Mouse (Mus musculus) neural tube, embryonic 11.5 days (tissue): ENCODE measurements around the gene Gm17655. TPM values are rescaled to one million over a fixed set of nuclear protein-coding genes. Genes with fewer than 3 reads are reported as not detected.

Experiments
- ATAC-seq: fragments of 200-750 bp; cut with Nextera tagmentation; 2 replicates; pipeline ENCODE4 v1.8.0; 2017; ENCODE audit warnings: moderate number of reproducible peaks, mild to moderate bottlenecking, moderate TSS enrichment, moderate library complexity; ENCODE audit not compliant: insufficient read depth, low FRiP score, low TSS enrichment
- DNase-seq: peaks from one replicate; pipeline ENCODE4 v3.0.0-alpha.2; 2015; ENCODE audit warnings: low spot score
- H3K27ac ChIP-seq: fragments of 300-500 bp; sonication (generic); 2 replicates; pipeline ENCODE4 v1.5.1; 2014; ENCODE audit warnings: low read depth, mild to moderate bottlenecking, low read length
- H3K27me3 ChIP-seq: fragments of 300-500 bp; sonication (generic); 2 replicates; pipeline ENCODE4 v1.6.1; 2014; ENCODE audit warnings: mild to moderate bottlenecking, low read length, mixed read lengths; ENCODE audit not compliant: control insufficient read depth, insufficient read depth
- H3K36me3 ChIP-seq: fragments of 300-500 bp; sonication (generic); 2 replicates; pipeline ENCODE4 v1.6.1; 2014; ENCODE audit warnings: mild to moderate bottlenecking, low read length, moderate library complexity, mixed read lengths; ENCODE audit not compliant: control insufficient read depth, insufficient read depth
- H3K4me1 ChIP-seq: fragments of 300-500 bp; sonication (generic); 2 replicates; pipeline ENCODE4 v1.6.1; 2014; ENCODE audit warnings: low read length, mixed read lengths; ENCODE audit not compliant: control insufficient read depth, insufficient read depth
- H3K4me2 ChIP-seq: fragments of 300-500 bp; sonication (generic); 2 replicates; pipeline ENCODE4 v1.6.1; 2014; ENCODE audit warnings: low read depth, mild to moderate bottlenecking, moderate library complexity
- H3K4me3 ChIP-seq: fragments of 300-500 bp; sonication (generic); 2 replicates; pipeline ENCODE4 v1.5.1; 2014; ENCODE audit warnings: low read depth, low read length
- H3K9ac ChIP-seq: fragments of 300-500 bp; sonication (generic); 2 replicates; pipeline ENCODE4 v1.6.1; 2014; ENCODE audit warnings: mild to moderate bottlenecking, low read length
- H3K9me3 ChIP-seq: fragments of 300-500 bp; sonication (generic); 2 replicates; pipeline ENCODE4 v1.6.1; 2016; ENCODE audit warnings: low read length; ENCODE audit not compliant: control insufficient read depth
- WGBS: fragments of 180-500 bp; shearing (Covaris S2); extraction: QIAGEN DNeasy Blood & Tissue Kit; methylation state at CpG from one replicate; pipeline ENCODE4 v1.1.7; 2014; 5-methylcytosine and 5-hydroxymethylcytosine counted together
- polyA plus RNA-seq: library from polyadenylated mRNA; unstranded; fragments of >200 nt; fragmentation: Nextera tagmentation; extraction: Ambion mirVana; gene quantifications from 2 replicates; pipeline ENCODE4 v1.2.1, GENCODE M21; 2014

The Gm17655 gene
- polyA plus RNA-seq, 1 experiment from 2014 or later = 9.5 TPM

- ATAC-seq (no peak), DNase-seq (no peak)
- H3K4me1 ChIP-seq = peaks cover 12% of the 10 kb centered on the region; the same call in 1 of the 2 replicates
Measured at GRCm38 (mm10) chr5:110103901-110104615, 31.7 kb upstream of the Gm17655 start.

GRCm38 (mm10) chr5:110102853-110103625, 30.7 kb upstream of the Gm17655 start:
- WGBS = 95% methylated on average over 19 of the region's 19 CpGs
- Histone ChIP-seq H3K9me3 (no peaks in the 10 kb centered on the region), H3K9ac (no peak overlapping the region), H3K36me3 (peaks cover 22% of the 10 kb centered on the region), H3K4me3 (no peak overlapping the region), H3K4me2 (no peak overlapping the region), H3K27ac (no peak overlapping the region), H3K27me3 (no peaks in the 10 kb centered on the region), H3K4me1 (peaks cover 12% of the 10 kb centered on the region; the same call in 1 of the 2 replicates)
- no peak for DNase-seq
- no peak for ATAC-seq

More at GRCm38 (mm10) chr5:110103901-110104615, 31.7 kb upstream of the Gm17655 start:
- Histone ChIP-seq H3K4me3 (no peak overlapping the region), H3K4me2 (no peak overlapping the region), H3K27me3 (no peaks in the 10 kb centered on the region), H3K36me3 (peaks cover 22% of the 10 kb centered on the region), H3K9ac (no peak overlapping the region), H3K9me3 (no peaks in the 10 kb centered on the region), H3K27ac (no peak overlapping the region)
- WGBS = 94% methylated on average over 27 of the region's 27 CpGs

GRCm38 (mm10) chr5:110102429-110102828, 30.1 kb upstream of the Gm17655 start:
- no peak overlapping the region for H3K4me2 ChIP-seq
- no peaks in the 10 kb centered on the region for H3K27me3 ChIP-seq
- ATAC-seq (no peak), DNase-seq (no peak)
- no peak overlapping the region for H3K9ac ChIP-seq
- peaks cover 22% of the 10 kb centered on the region for H3K36me3 ChIP-seq
- WGBS = 92% methylated on average over 13 of the region's 13 CpGs
- no peaks in the 10 kb centered on the region for H3K9me3 ChIP-seq
- H3K27ac ChIP-seq = no peak overlapping the region
- H3K4me1 ChIP-seq = peaks cover 12% of the 10 kb centered on the region; the same call in 1 of the 2 replicates
- H3K4me3 ChIP-seq = no peak overlapping the region

- Histone ChIP-seq H3K9ac (no peak overlapping the region; the same call in 1 of the 2 replicates), H3K4me3 (peak overlapping the region; percentile 15), H3K4me2 (peak overlapping the region; percentile 44), H3K27me3 (no peaks in the 10 kb centered on the region), H3K27ac (no peak overlapping the region), H3K9me3 (no peaks in the 10 kb centered on the region), H3K36me3 (peaks cover 22% of the 10 kb centered on the region), H3K4me1 (peaks cover 12% of the 10 kb centered on the region; the same call in 1 of the 2 replicates)
- WGBS = 21% methylated on average over 33 of the region's 34 CpGs
- DNase-seq (peak; percentile 43), ATAC-seq (peak; percentile 43)
Measured at GRCm38 (mm10) chr5:110101716-110102347, 29.5 kb upstream of the Gm17655 start.

GRCm38 (mm10) chr5:110100921-110101631, 28.8 kb upstream of the Gm17655 start:
- DNase-seq = no peak
- Histone ChIP-seq H3K27ac (no peak overlapping the region), H3K9ac (no peak overlapping the region)

GRCm38 (mm10) chr5:110099656-110100580, 27.6 kb upstream of the Gm17655 start, which contains the start of gene Plcxd1:
Gene Plcxd1 (plus strand): TSS chr5:110099969.
- H3K36me3 ChIP-seq = peaks cover 14% of the 10 kb centered on the region
- H3K4me3 ChIP-seq = no peak within 1 kb of the TSS
- H3K4me1 ChIP-seq = peaks cover 12% of the 10 kb centered on the region; the same call in 1 of the 2 replicates
- H3K27me3 ChIP-seq = no peaks in the 10 kb centered on the region
- 4% methylated on average over 22 of the region's 25 CpGs for WGBS
- H3K9ac ChIP-seq = no peak within 1 kb of the TSS
- no peaks in the 10 kb centered on the region for H3K9me3 ChIP-seq
- no peak within 1 kb of the TSS for H3K27ac ChIP-seq
- ATAC-seq = no peak
- H3K4me2 ChIP-seq = peak within 1 kb of the TSS; percentile 44
- no peak for DNase-seq

More at GRCm38 (mm10) chr5:110100921-110101631, 28.8 kb upstream of the Gm17655 start:
- no peaks in the 10 kb centered on the region for H3K9me3 ChIP-seq
- ATAC-seq = peak; percentile 20
- peaks cover 22% of the 10 kb centered on the region for H3K36me3 ChIP-seq
- no peaks in the 10 kb centered on the region for H3K27me3 ChIP-seq
- H3K4me1 ChIP-seq = peaks cover 12% of the 10 kb centered on the region; the same call in 1 of the 2 replicates
- H3K4me3 ChIP-seq = peak overlapping the region; percentile 15
- 3% methylated on average over 30 of the region's 37 CpGs for WGBS
- H3K4me2 ChIP-seq = peak overlapping the region; percentile 44

GRCm38 (mm10) chr5:110098991-110099477, 26.7 kb upstream of the Gm17655 start:
- Histone ChIP-seq H3K9me3 (no peaks in the 10 kb centered on the region), H3K36me3 (peaks cover 6% of the 10 kb centered on the region), H3K9ac (no peak overlapping the region), H3K4me1 (peaks cover 12% of the 10 kb centered on the region; the same call in 1 of the 2 replicates), H3K27ac (no peak overlapping the region), H3K27me3 (no peaks in the 10 kb centered on the region), H3K4me3 (no peak overlapping the region), H3K4me2 (no peak overlapping the region)
- DNase-seq (no peak), ATAC-seq (no peak)
- WGBS = 20% methylated on average over 1 of the region's 1 CpGs
